Mouse (Mus musculus) B cell, adult 2 months (primary cell): Measurements from ENCODE around the gene Olfr1206.

Experiments
- DNase-seq, 2 experiments: peaks; one replicate each; pipeline ENCODE4 v3.0.0; 2022

Olfr1206 gene

GRCm38 (mm10) chr2:88862931-88863330 is at the start of gene Olfr1206:
Gene Olfr1206 (plus strand): TSS chr2:88863231.
- DNase-seq, result no peak

DNA sequence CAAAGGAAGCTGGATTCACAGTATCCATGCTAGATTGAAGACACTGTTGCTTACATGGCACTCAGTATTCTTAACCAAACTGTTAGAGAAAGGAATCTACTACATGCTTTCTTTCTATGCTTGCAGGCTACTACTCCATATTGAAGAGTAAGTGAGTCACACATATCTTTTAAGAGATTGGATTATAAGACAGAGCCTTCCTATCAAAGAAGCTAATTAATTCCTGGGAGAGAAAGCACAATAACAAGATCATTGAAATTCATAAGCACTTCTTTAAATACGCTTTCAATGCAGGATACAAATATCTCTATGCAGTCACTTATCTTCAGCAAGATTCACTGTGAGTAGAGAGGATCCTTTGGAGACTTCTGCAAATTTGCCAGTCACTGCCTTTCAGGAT is 48.8 kb upstream of the Olfr1206 start, which contains the start of gene Olfr1202:
TSS of gene Olfr1202 (plus strand) at position 301 of the 400 bp plus-strand sequence.
- DNase-seq, result no peak

DNA sequence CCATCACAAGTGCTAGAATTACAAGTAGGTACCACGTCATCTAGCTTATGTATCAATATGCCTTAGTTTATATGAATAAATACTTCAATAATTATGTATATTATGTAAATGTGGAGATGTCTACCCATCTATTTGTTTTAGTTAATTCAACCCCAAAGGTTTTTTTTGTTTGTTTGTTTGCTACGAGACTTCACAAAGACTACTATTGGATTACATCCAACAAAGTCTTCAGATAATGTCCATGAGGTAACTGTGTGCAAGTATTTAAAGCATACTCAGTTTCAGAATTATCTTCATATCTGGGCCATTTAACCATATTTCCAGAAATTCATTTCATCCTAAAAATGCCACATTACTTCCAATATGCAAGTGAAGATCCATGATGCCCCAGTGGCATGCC is 33.6 kb upstream of the Olfr1206 start, which contains the start of gene Olfr1205:
TSS of gene Olfr1205 (plus strand) at position 301 of the 400 bp plus-strand sequence.
- DNase-seq, result no peak

- no peak for DNase-seq
These were observed 24.6 kb upstream of the Olfr1206 start for GRCm38 (mm10) chr2:88838477-88838876.

DNA sequence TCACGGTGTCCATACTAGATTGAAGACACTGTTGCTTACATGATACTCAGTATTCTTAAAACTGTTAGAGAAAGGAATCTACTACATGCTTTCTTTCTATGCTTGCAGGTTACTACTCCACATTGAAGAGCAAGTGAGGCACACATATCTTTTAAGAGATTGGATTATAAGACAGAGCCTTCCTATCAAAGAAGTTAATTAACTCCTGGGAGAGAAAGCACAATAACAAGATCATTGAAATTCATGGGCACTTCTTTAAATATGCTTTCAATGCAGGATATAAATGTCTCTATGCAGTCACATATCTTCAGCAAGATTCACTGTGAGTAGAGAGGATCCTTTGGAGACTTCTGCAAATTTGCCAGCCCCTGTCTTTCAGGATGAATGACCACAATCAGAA is 14.0 kb upstream of the Olfr1206 start, which contains the start of gene Olfr1204:
TSS of gene Olfr1204 (plus strand) at position 301 of the 400 bp plus-strand sequence.
- DNase-seq, result no peak

GRCm38 (mm10) chr2:88902211-88902610 is 39.2 kb downstream of the Olfr1206 start, which contains the start of gene Olfr1208:
Gene Olfr1208 (minus strand): TSS chr2:88902311.
- no peak for DNase-seq

DNA sequence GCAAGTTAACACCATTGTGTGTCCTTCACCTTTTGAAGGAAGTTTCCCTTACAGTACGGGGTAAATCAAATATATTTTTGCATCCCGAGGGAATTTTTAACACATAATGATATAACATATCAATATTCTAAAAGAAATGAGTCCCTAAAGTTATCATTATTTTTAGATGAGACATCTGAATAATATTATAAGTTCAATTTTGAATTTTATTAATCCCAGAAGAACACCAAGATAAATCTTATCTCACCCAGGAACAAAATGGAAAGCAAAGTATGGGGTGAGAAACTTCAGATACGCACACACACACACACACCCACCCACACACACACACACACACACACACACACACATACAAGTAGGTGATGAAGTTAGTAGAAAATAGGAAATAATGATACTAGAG is 52.0 kb downstream of the Olfr1206 start, which contains the start of gene Olfr1209:
TSS of gene Olfr1209 (minus strand) at position 101 of the 400 bp plus-strand sequence.
- no peak for DNase-seq
